Mouse (Mus musculus) cortical plate, adult 2 months (tissue): Measurements from ENCODE around the gene Myo16. TPM values are rescaled to one million over a fixed set of nuclear protein-coding genes. Genes with fewer than 3 reads are reported as not detected.

ENCODE experiments used
- H3K27ac ChIP-seq: fragments of 200-500 bp; 2 replicates; pipeline ENCODE4 v1.5.1; 2012; ENCODE audit warnings: low read length, control low read depth, inconsistent platforms; ENCODE audit not compliant: insufficient read depth
- H3K4me1 ChIP-seq: fragments of 200-500 bp; 2 replicates; pipeline ENCODE4 v1.6.1; 2011; ENCODE audit warnings: low read length; ENCODE audit not compliant: control insufficient read depth, insufficient read depth
- H3K4me3 ChIP-seq: fragments of 200-500 bp; 2 replicates; pipeline ENCODE4 v1.5.1; 2011; ENCODE audit warnings: mild to moderate bottlenecking, low read length, control low read depth; ENCODE audit not compliant: insufficient read depth
- CTCF ChIP-seq: fragments of 200-500 bp; IDR thresholded peaks from 2 replicates; pipeline ENCODE4 v1.5.1; 2011; ENCODE audit warnings: mild to moderate bottlenecking, control low read depth, low read length; ENCODE audit not compliant: insufficient read depth; ENCODE audit errors: extremely low read depth
- POLR2A ChIP-seq: fragments of 200-500 bp; IDR thresholded peaks from 2 replicates; pipeline ENCODE4 v1.6.1; 2011; ENCODE audit warnings: mild to moderate bottlenecking, low read length, control low read depth; ENCODE audit not compliant: insufficient read depth; ENCODE audit errors: extremely low read depth
- polyA plus RNA-seq: library from polyadenylated mRNA; depleted of rRNA; stranded (reverse); fragments of >200 nt; gene quantifications from 2 replicates; pipeline ENCODE4 v1.2.3, GENCODE M21; 2012

The Myo16 gene
- polyA plus RNA-seq, 1 experiment, result 11.3 TPM

DNA sequence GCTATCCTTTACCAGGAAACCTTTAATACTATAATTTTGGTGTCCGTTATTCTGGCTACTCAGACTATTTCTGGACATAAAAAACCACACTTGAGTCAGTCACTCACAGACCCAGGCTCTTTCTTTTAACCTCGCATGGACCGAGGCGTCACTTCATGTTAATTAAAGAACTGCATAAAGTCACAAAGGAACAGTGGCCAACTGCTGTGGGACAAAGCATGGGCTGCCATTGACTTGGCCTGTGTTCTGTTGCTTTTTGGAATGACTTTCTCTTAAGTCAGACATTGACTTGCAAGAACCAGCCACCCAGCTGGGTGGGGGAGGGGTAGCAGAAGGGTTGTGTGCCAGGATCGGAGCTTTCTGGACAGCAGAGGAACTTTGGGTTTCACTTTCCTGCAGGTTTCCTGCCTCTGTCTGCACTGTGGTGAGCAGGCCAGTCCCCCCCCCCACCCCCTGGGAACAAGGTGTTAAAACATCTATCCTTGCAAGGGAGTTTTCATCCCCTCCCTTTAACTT, 66.1 kb downstream of the Myo16 start:
- no peak for TF ChIP-seq CTCF
- no peak for TF ChIP-seq POLR2A
- peaks cover 9% of the 10 kb centered on the region for H3K4me1 ChIP-seq
- no peak overlapping the region for H3K27ac ChIP-seq
- no peak overlapping the region for H3K4me3 ChIP-seq

DNA sequence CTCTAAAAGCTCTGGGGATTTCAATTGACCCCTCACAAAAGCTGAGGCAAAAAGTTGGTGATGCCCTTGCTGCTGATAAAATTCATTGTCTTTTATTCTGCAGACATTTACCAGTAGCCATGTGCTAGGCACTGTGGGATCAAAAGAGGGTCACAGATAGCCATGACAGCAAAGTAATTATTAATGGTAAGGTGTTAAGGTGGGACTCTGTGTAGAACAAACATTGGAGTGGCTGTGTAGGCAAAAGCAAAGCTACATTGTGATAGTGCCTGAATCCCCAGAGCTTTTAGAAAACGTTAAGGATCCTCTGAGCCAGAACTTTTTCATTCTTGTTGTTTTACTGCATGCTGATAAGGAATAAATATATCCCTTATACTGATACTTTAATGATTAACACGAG, 69.1 kb downstream of the Myo16 start:
- H3K4me1 ChIP-seq, result peaks cover 9% of the 10 kb centered on the region
- H3K4me3 ChIP-seq, result no peak overlapping the region
- TF ChIP-seq CTCF (no peak), POLR2A (no peak)
- no peak overlapping the region for H3K27ac ChIP-seq

DNA sequence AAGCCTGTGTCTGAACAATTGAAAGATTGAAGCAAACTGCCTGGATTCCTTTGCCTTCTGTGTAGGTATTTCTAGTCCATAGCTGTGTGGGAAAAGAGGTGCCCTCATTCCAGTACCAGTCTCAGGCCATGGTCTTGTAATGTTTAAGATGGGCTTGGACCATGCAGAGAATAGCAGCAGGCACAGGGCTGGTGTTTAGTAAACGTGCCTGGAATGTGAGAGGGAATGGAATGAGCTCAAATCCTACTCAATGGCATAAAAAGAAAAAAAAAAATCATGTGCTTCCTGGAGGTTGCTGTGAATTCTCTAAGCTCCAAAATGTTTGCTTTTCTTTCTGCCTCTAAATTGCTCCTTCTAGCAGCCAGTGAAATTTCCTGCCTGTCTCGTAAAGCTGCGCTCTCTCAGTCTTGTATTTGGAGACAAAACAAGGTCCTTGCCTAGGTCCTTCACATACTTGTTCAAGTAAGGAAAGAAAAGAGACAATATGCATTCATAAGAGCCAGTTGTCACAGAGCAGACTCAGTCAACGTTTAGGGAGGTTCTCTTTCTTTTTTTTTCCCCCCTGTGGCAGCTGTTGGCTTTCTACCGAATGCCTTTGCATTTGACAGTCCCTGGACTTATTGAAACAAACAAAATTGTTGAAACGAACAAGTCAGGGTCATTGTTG, 70.0 kb downstream of the Myo16 start:
- peaks cover 9% of the 10 kb centered on the region for H3K4me1 ChIP-seq
- H3K27ac ChIP-seq, result 0 out of 2 replicates have a peak overlapping the region, but pooled peaks have one; percentile 6
- H3K4me3 ChIP-seq, result no peak overlapping the region
- TF ChIP-seq POLR2A (no peak), CTCF (no peak)

DNA sequence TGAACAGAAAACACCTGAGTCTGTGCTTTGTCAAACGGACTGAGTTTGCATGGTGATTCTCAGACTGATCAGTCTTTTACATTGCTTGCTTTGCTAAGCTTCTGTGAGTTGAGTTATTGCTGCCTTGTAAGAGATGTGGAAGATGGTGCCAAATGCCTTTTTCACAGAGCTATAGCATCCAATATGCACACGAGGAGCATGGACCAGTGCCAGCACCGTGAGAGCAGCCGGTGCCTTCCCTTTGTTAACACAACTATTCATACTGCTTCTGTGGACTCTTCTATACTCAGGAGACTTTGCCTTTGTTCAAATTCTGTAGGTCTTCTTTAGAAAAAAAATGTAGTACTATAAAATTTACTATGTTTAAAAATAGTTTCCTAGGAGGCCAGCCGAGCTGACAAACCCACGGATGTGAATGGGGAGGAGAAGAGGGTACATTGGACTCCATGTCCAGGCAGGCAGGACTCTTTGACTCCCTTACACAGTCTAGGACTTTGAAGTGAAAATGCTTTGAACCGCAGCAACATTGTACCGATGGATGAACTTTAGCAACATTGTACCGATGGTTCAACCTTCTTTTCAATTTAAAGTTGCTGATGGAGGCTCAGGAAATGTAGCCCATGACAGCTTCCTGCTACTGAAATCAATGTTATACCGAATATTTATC, 70.7 kb downstream of the Myo16 start:
- H3K4me1 ChIP-seq, result peaks cover 9% of the 10 kb centered on the region

DNA sequence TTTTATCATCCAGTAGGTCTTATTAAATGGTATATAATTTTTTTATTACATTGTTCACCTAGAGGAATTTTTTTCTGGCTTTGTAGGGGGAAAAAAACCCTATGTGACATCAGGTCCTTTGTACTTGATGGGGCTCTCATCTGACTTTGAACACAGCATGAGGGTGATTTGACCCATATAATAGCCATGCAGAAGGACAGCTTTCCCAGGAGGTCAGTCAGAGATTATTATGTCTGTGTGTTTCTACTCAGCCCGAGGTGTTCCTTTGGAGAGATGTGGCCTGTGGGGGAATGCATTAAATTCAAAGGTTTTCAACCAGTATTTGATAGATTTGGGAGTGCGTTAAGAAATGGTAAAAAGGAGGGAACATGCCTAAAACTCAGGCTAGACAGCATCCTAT, 71.3 kb downstream of the Myo16 start:
- Histone ChIP-seq H3K4me3 (no peak overlapping the region), H3K27ac (no peak overlapping the region)

More for the DNA sequence above, 70.7 kb downstream of the Myo16 start:
- TF ChIP-seq POLR2A (no peak), CTCF (no peak)
- no peak overlapping the region for H3K27ac ChIP-seq
- H3K4me3 ChIP-seq, result no peak overlapping the region

DNA sequence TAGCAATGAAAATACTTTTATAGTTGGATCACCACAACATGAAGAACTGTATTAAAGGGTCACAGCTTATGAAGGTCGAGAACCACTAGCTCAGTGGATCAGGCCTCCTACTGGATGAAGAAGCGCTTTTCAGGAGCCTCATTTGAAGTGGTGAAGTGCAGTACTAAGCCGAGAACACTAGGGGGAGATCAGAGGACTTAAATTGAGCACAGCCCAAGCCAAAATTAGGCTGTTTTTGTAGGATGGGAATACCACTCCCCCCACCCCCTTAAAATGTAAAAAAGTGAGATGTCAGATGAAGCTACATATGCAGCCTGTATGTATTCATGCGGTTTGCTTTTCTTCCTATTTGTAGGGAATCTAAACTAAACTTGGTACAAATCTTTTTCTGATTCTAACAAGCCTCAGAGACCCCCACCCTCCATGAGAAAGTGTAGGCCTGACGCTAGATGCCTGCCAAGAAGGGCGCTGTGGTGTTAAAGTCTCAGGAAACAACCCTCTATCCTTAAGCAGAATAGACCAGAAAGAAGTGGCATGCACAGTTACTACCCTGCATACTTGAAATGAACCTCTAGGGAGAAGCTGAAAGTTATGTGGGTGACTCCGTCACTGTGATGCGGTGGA, 77.1 kb downstream of the Myo16 start:
- TF ChIP-seq CTCF, result peak; percentile 77
- no peak for TF ChIP-seq POLR2A
- Histone ChIP-seq H3K27ac (no peak overlapping the region), H3K4me1 (peaks cover 4% of the 10 kb centered on the region), H3K4me3 (no peak overlapping the region)

More for the DNA sequence above, 71.3 kb downstream of the Myo16 start:
- TF ChIP-seq POLR2A, result no peak
- peaks cover 9% of the 10 kb centered on the region for H3K4me1 ChIP-seq

DNA sequence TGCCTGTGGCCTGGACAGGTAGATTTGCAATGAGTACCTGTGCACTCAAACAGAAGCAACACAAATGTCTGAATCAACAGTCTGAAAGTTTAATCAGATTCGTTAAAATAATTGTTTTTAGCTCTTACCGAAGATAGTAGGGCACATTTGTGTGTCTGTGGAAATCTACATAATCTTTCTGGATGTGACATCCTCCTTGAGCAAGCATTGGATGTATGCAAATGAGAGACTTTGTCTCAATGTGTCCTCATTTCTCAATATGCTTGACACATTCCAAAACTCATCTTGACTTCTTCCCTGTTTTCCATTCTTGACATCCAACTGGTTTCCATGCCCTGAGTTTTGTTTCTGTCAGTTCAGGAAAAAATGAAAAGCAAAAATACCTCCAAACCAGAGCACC, 80.8 kb downstream of the Myo16 start:
- Histone ChIP-seq H3K4me3 (no peak overlapping the region), H3K27ac (no peak overlapping the region), H3K4me1 (peaks cover 4% of the 10 kb centered on the region)
- TF ChIP-seq CTCF (no peak), POLR2A (no peak)

DNA sequence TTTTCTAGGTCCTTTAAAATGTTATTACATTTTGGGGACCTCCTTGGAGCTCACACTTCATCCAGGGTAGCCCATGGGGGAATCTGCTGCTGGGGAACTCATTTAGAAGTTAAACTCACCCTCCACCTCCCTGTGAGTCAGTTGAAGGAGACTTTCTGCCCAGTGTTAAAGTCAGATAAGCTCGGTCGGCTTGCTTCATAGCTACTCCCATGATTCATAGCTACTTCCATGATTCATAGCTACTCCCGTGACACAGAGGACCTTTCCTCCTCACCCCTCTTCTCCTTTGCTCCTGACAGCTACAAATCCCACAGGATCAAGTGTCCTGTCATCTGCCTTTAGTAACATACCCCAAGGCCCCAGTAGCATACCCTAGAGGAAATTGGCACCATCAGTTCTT, 89.6 kb downstream of the Myo16 start:
- Histone ChIP-seq H3K4me3 (no peak overlapping the region), H3K4me1 (no peaks in the 10 kb centered on the region), H3K27ac (no peak overlapping the region)
- TF ChIP-seq POLR2A (no peak), CTCF (no peak)

DNA sequence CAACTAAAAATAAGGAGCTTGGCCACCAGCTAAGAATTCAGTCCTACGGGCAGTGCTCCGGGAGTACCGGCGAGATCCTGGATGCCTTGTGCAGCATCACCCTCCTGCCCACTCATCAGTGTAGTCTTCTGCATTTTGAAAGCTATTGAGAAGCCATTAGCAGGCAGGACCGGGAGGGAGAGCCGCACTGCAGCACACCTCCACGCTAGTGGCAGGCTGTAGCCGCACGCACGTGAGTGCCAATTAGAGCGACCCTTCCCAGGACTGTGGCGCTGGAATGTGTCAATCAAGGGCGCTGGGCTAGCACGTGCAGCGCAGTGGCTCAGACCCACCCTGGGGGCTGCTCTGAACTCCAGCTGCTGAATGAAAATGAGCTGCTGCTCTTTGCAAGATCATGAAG, 95.4 kb downstream of the Myo16 start:
- Histone ChIP-seq H3K4me3 (peak overlapping the region; percentile 41), H3K27ac (no peak overlapping the region)
- TF ChIP-seq CTCF (no peak), POLR2A (no peak)

More for the DNA sequence above, 95.4 kb downstream of the Myo16 start:
- no peaks in the 10 kb centered on the region for H3K4me1 ChIP-seq
